Mouse (Mus musculus): ENCODE data around the gene Abtb2. TPM values are rescaled to one million over a fixed set of nuclear protein-coding genes. Genes with fewer than 3 reads are reported as not detected.
A peak's percentile ranks its signal among the peaks of the same experiment; 100 is the strongest.

The Abtb2 gene
- polyA plus RNA-seq, 1 experiment from 2014 or later, result 19.9 TPM

GRCm38 (mm10) chr2:103681149-103681548 lies 115.0 kb downstream of the Abtb2 start:
- Histone ChIP-seq H3K9ac (ENCODE audit: low read length) (no peak overlapping the region), H3K4me1 (ENCODE audit: control insufficient read depth, insufficient read depth, low read length) (peaks cover 37% of the 10 kb centered on the region), H3K27ac (ENCODE audit: low read length) (no peak overlapping the region), H3K4me2 (ENCODE audit: low read depth, low read length) (no peak overlapping the region), H3K4me3 (ENCODE audit: low read length) (no peak overlapping the region), H3K9me3 (replicated peaks; ENCODE audit: control insufficient read depth, low read length) (no peaks in the 10 kb centered on the region), H3K27me3 (ENCODE audit: control insufficient read depth, insufficient read depth, low read length) (no peaks in the 10 kb centered on the region), H3K36me3 (ENCODE audit: control insufficient read depth, insufficient read depth) (0 out of 2 replicates have a peak, but pooled peaks cover 2% of the 10 kb centered on the region)
- ATAC-seq (replicated peaks; ENCODE audit: extremely low read depth, insufficient read depth, low FRiP score), result no peak
- 80% methylated on average over 5 of the region's 5 CpGs for WGBS

- Histone ChIP-seq H3K36me3 (ENCODE audit: control insufficient read depth, insufficient read depth) (0 out of 2 replicates have a peak, but pooled peaks cover 2% of the 10 kb centered on the region), H3K9ac (ENCODE audit: low read length) (no peak overlapping the region), H3K4me3 (ENCODE audit: low read length) (no peak overlapping the region), H3K27me3 (ENCODE audit: control insufficient read depth, insufficient read depth, low read length) (no peaks in the 10 kb centered on the region), H3K4me2 (ENCODE audit: low read depth, low read length) (peak overlapping the region; percentile 24; the same call in 1 of the 2 replicates), H3K9me3 (replicated peaks; ENCODE audit: control insufficient read depth, low read length) (no peaks in the 10 kb centered on the region), H3K4me1 (ENCODE audit: control insufficient read depth, insufficient read depth, low read length) (peaks cover 33% of the 10 kb centered on the region), H3K27ac (ENCODE audit: low read length) (peak overlapping the region; percentile 85)
- peak; percentile 65 for ATAC-seq (replicated peaks; ENCODE audit: extremely low read depth, insufficient read depth, low FRiP score)
- WGBS, result 70% methylated on average over 9 of the region's 9 CpGs
Observed at GRCm38 (mm10) chr2:103682261-103682722, 116.2 kb downstream of the Abtb2 start.

- Histone ChIP-seq H3K27me3 (ENCODE audit: control insufficient read depth, insufficient read depth, low read length) (no peaks in the 10 kb centered on the region), H3K4me1 (ENCODE audit: control insufficient read depth, insufficient read depth, low read length) (peaks cover 29% of the 10 kb centered on the region), H3K4me2 (ENCODE audit: low read depth, low read length) (peak overlapping the region; percentile 24), H3K36me3 (ENCODE audit: control insufficient read depth, insufficient read depth) (0 out of 2 replicates have a peak, but pooled peaks cover 2% of the 10 kb centered on the region), H3K27ac (ENCODE audit: low read length) (peak overlapping the region; percentile 85), H3K9me3 (replicated peaks; ENCODE audit: control insufficient read depth, low read length) (no peaks in the 10 kb centered on the region), H3K4me3 (ENCODE audit: low read length) (no peak overlapping the region), H3K9ac (ENCODE audit: low read length) (no peak overlapping the region; the same call in 1 of the 2 replicates)
- peak; percentile 10; the same call in 1 of the 2 replicates for ATAC-seq (replicated peaks; ENCODE audit: extremely low read depth, insufficient read depth, low FRiP score)
- WGBS, result 77% methylated on average over 9 of the region's 9 CpGs
Observed at GRCm38 (mm10) chr2:103682927-103683442, 116.9 kb downstream of the Abtb2 start.

- WGBS, result 77% methylated on average over 2 of the region's 2 CpGs
Observed at GRCm38 (mm10) chr2:103684431-103684830, 118.3 kb downstream of the Abtb2 start.

GRCm38 (mm10) chr2:103684926-103685577 lies 118.9 kb downstream of the Abtb2 start:
- H3K27me3 ChIP-seq (ENCODE audit: control insufficient read depth, insufficient read depth, low read length), result no peaks in the 10 kb centered on the region
- WGBS, result 48% methylated on average over 7 of the region's 7 CpGs
- H3K4me3 ChIP-seq (ENCODE audit: low read length), result no peak overlapping the region
- H3K36me3 ChIP-seq (ENCODE audit: control insufficient read depth, insufficient read depth), result no peaks in the 10 kb centered on the region
- H3K4me2 ChIP-seq (ENCODE audit: low read depth, low read length), result no peak overlapping the region
- ATAC-seq (replicated peaks; ENCODE audit: extremely low read depth, insufficient read depth, low FRiP score), result peak; percentile 37; the same call in 1 of the 2 replicates
- H3K9ac ChIP-seq (ENCODE audit: low read length), result peak overlapping the region; percentile 13; the same call in 1 of the 2 replicates
- H3K4me1 ChIP-seq (ENCODE audit: control insufficient read depth, insufficient read depth, low read length), result peaks cover 29% of the 10 kb centered on the region
- no peaks in the 10 kb centered on the region for H3K9me3 ChIP-seq (replicated peaks; ENCODE audit: control insufficient read depth, low read length)
- peak overlapping the region; percentile 79 for H3K27ac ChIP-seq (ENCODE audit: low read length)

More at GRCm38 (mm10) chr2:103684431-103684830, 118.3 kb downstream of the Abtb2 start:
- Histone ChIP-seq H3K4me2 (ENCODE audit: low read depth, low read length) (no peak overlapping the region), H3K27me3 (ENCODE audit: control insufficient read depth, insufficient read depth, low read length) (no peaks in the 10 kb centered on the region), H3K9me3 (replicated peaks; ENCODE audit: control insufficient read depth, low read length) (no peaks in the 10 kb centered on the region), H3K27ac (ENCODE audit: low read length) (peak overlapping the region; percentile 67), H3K36me3 (ENCODE audit: control insufficient read depth, insufficient read depth) (0 out of 2 replicates have a peak, but pooled peaks cover under 1% of the 10 kb centered on the region), H3K4me1 (ENCODE audit: control insufficient read depth, insufficient read depth, low read length) (peaks cover 28% of the 10 kb centered on the region), H3K9ac (ENCODE audit: low read length) (no peak overlapping the region), H3K4me3 (ENCODE audit: low read length) (no peak overlapping the region)
- ATAC-seq (replicated peaks; ENCODE audit: extremely low read depth, insufficient read depth, low FRiP score), result no peak

GRCm38 (mm10) chr2:103685581-103685980 lies 119.5 kb downstream of the Abtb2 start:
- Histone ChIP-seq H3K27ac (ENCODE audit: low read length) (peak overlapping the region; percentile 79), H3K4me1 (ENCODE audit: control insufficient read depth, insufficient read depth, low read length) (peaks cover 34% of the 10 kb centered on the region), H3K4me3 (ENCODE audit: low read length) (no peak overlapping the region), H3K27me3 (ENCODE audit: control insufficient read depth, insufficient read depth, low read length) (no peaks in the 10 kb centered on the region), H3K9me3 (replicated peaks; ENCODE audit: control insufficient read depth, low read length) (no peaks in the 10 kb centered on the region), H3K36me3 (ENCODE audit: control insufficient read depth, insufficient read depth) (no peaks in the 10 kb centered on the region), H3K9ac (ENCODE audit: low read length) (peak overlapping the region; percentile 13; the same call in 1 of the 2 replicates), H3K4me2 (ENCODE audit: low read depth, low read length) (no peak overlapping the region)
- ATAC-seq (replicated peaks; ENCODE audit: extremely low read depth, insufficient read depth, low FRiP score), result no peak
- WGBS, result 86% methylated on average over 4 of the region's 4 CpGs

- Histone ChIP-seq H3K4me3 (ENCODE audit: low read length) (no peak overlapping the region), H3K27me3 (ENCODE audit: control insufficient read depth, insufficient read depth, low read length) (no peaks in the 10 kb centered on the region), H3K9ac (ENCODE audit: low read length) (no peak overlapping the region), H3K36me3 (ENCODE audit: control insufficient read depth, insufficient read depth) (no peaks in the 10 kb centered on the region), H3K27ac (ENCODE audit: low read length) (no peak overlapping the region), H3K9me3 (replicated peaks; ENCODE audit: control insufficient read depth, low read length) (no peaks in the 10 kb centered on the region), H3K4me1 (ENCODE audit: control insufficient read depth, insufficient read depth, low read length) (peaks cover 43% of the 10 kb centered on the region), H3K4me2 (ENCODE audit: low read depth, low read length) (no peak overlapping the region)
- ATAC-seq (replicated peaks; ENCODE audit: extremely low read depth, insufficient read depth, low FRiP score), result no peak
Observed at GRCm38 (mm10) chr2:103687143-103687542, 121.0 kb downstream of the Abtb2 start.

GRCm38 (mm10) chr2:103687888-103688287 lies 121.8 kb downstream of the Abtb2 start:
- no peak overlapping the region for H3K4me2 ChIP-seq (ENCODE audit: low read depth, low read length)
- no peak overlapping the region for H3K9ac ChIP-seq (ENCODE audit: low read length)
- H3K27ac ChIP-seq (ENCODE audit: low read length), result no peak overlapping the region
- no peak overlapping the region for H3K4me3 ChIP-seq (ENCODE audit: low read length)
- H3K36me3 ChIP-seq (ENCODE audit: control insufficient read depth, insufficient read depth), result no peaks in the 10 kb centered on the region
- no peak for ATAC-seq (replicated peaks; ENCODE audit: extremely low read depth, insufficient read depth, low FRiP score)
- no peaks in the 10 kb centered on the region for H3K27me3 ChIP-seq (ENCODE audit: control insufficient read depth, insufficient read depth, low read length)
- H3K4me1 ChIP-seq (ENCODE audit: control insufficient read depth, insufficient read depth, low read length), result peaks cover 38% of the 10 kb centered on the region
- H3K9me3 ChIP-seq (replicated peaks; ENCODE audit: control insufficient read depth, low read length), result no peaks in the 10 kb centered on the region

- peak; percentile 47; the same call in 1 of the 2 replicates for ATAC-seq (replicated peaks; ENCODE audit: extremely low read depth, insufficient read depth, low FRiP score)
Observed at GRCm38 (mm10) chr2:103690425-103690824, 124.3 kb downstream of the Abtb2 start.

More at GRCm38 (mm10) chr2:103690425-103690824, 124.3 kb downstream of the Abtb2 start:
- 40% methylated on average over 6 of the region's 6 CpGs for WGBS
- Histone ChIP-seq H3K4me2 (ENCODE audit: low read depth, low read length) (no peak overlapping the region), H3K27me3 (ENCODE audit: control insufficient read depth, insufficient read depth, low read length) (no peaks in the 10 kb centered on the region), H3K4me3 (ENCODE audit: low read length) (no peak overlapping the region), H3K36me3 (ENCODE audit: control insufficient read depth, insufficient read depth) (no peaks in the 10 kb centered on the region), H3K9me3 (replicated peaks; ENCODE audit: control insufficient read depth, low read length) (no peaks in the 10 kb centered on the region), H3K27ac (ENCODE audit: low read length) (peak overlapping the region; percentile 63), H3K4me1 (ENCODE audit: control insufficient read depth, insufficient read depth, low read length) (peaks cover 23% of the 10 kb centered on the region), H3K9ac (ENCODE audit: low read length) (peak overlapping the region; percentile 28; the same call in 1 of the 2 replicates)

All from heart, embryonic 16.5 days (tissue).